Mouse (Mus musculus): ENCODE results near the gene Ccdc88a.

- TF ChIP-seq CTCF (conservative IDR thresholded peaks at IDR 0.05; ENCODE audit: insufficient read depth, insufficient read length, low read depth, low read length) (no peak), POLR2A (IDR thresholded peaks at IDR 0.05; ENCODE audit: low read depth, low read length) (no peak)
These were observed 21.8 kb downstream of the Ccdc88a start for GRCm38 (mm10) chr11:29395135-29395746.

All from kidney, adult 2 months (tissue).